Mouse (Mus musculus): ENCODE results near the gene Nf1. TPM values are rescaled to one million over a fixed set of nuclear protein-coding genes. Genes with fewer than 3 reads are reported as not detected.

Nf1 gene
- polyA plus RNA-seq, 1 experiment from 2014 or later, result 8.2 TPM

DNA sequence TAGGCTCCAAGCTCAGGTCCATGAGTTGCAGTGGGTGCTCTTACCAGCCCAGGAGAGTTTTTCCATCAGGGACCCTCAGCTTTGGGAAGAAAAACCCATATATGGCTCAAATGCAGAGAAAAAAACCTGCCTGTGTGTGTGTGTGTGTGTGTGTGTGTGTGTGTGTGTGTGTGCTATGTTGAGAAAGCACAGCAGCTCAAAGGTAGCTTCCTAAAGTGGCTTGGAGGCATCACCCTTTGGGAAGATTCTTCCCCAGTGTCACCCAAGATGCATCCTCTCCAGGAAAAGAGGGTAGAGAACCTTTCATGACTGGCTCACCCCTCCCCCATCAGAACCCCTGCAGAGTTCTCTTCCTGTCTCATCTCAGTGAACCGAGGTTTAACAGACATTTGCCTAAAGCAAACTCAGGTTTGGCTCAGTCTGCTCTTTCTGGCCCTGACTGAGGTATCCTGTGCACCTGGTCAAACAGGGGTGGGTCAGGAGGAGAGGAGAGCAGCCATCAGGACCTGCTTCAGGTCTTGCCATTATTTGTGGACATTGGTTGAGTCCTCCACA, 272.6 kb downstream of the Nf1 start:
- Histone ChIP-seq H3K27me3 (ENCODE audit: insufficient read depth, low read length) (no peaks in the 10 kb centered on the region), H3K9me3 (replicated peaks; ENCODE audit: low read length) (no peaks in the 10 kb centered on the region), H3K4me2 (ENCODE audit: low read length) (no peak overlapping the region), H3K9ac (ENCODE audit: low read depth, low read length) (no peak overlapping the region), H3K4me1 (replicated peaks; ENCODE audit: insufficient read depth, low read length) (no peaks in the 10 kb centered on the region), H3K36me3 (ENCODE audit: insufficient read depth, low read length) (no peaks in the 10 kb centered on the region), H3K27ac (no peak overlapping the region), H3K4me3 (replicated peaks; ENCODE audit: low read depth, low read length) (no peak overlapping the region)
- DNase-seq (ENCODE audit: low spot score) (no peak), ATAC-seq (replicated peaks; ENCODE audit: low FRiP score, low read depth) (no peak)
- TF ChIP-seq CTCF (IDR thresholded peaks at IDR 0.05; ENCODE audit: low read depth), result no peak
- WGBS, result 6% methylated on average over 1 of the region's 1 CpGs

DNA sequence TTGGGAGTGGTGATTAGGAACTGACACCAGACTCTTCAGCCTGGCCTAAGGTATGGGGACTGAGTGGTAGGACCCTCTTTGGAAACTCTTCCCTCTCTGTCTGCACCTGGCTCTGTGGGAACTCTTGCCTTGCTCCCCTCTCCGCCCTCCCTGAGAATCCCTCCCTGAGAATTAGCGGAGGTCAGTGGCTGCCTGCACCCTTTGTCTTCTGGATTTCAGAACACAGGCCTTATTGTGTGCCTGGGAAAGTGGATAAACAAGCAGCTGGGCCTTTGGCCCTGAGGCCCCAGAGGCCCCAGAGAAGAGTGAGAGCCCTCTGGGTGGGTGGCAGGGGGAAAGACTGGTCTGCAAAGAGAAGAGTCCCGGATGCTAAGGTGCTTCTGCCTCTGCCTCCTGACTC, 273.6 kb downstream of the Nf1 start:
- H3K27ac ChIP-seq, result no peak overlapping the region
- no peak overlapping the region for H3K9ac ChIP-seq (ENCODE audit: low read depth, low read length)
- no peaks in the 10 kb centered on the region for H3K36me3 ChIP-seq (ENCODE audit: insufficient read depth, low read length)
- ATAC-seq (replicated peaks; ENCODE audit: low FRiP score, low read depth), result no peak
- H3K4me3 ChIP-seq (replicated peaks; ENCODE audit: low read depth, low read length), result no peak overlapping the region
- TF ChIP-seq CTCF (IDR thresholded peaks at IDR 0.05; ENCODE audit: low read depth), result no peak
- H3K4me1 ChIP-seq (replicated peaks; ENCODE audit: insufficient read depth, low read length), result no peaks in the 10 kb centered on the region
- no peaks in the 10 kb centered on the region for H3K9me3 ChIP-seq (replicated peaks; ENCODE audit: low read length)
- WGBS, result 59% methylated on average over 3 of the region's 3 CpGs
- DNase-seq (ENCODE audit: low spot score), result no peak
- no peak overlapping the region for H3K4me2 ChIP-seq (ENCODE audit: low read length)
- H3K27me3 ChIP-seq (ENCODE audit: insufficient read depth, low read length), result no peaks in the 10 kb centered on the region

DNA sequence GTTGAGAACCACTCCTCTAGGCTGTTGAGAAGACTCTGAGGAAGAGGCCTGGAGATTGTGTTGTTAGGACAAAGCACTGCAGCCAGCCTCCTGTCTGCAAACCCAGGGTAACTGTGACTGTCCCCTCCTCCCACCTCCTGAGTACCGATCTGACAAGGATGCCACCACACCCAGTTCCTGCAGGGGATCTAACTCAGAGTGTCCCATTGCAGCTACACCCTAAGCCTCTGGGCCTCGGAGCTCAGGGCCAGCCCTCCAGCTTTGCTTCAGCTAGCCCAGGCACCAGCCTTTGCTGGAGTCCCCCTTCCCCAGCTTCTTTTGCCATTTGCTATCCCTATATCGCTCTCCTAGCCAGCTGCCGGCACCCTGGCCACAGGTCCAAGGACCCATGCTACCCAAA, 274.2 kb downstream of the Nf1 start:
- Histone ChIP-seq H3K4me1 (replicated peaks; ENCODE audit: insufficient read depth, low read length) (no peaks in the 10 kb centered on the region), H3K9ac (ENCODE audit: low read depth, low read length) (no peak overlapping the region), H3K27me3 (ENCODE audit: insufficient read depth, low read length) (no peaks in the 10 kb centered on the region), H3K4me2 (ENCODE audit: low read length) (no peak overlapping the region), H3K36me3 (ENCODE audit: insufficient read depth, low read length) (no peaks in the 10 kb centered on the region), H3K9me3 (replicated peaks; ENCODE audit: low read length) (no peaks in the 10 kb centered on the region), H3K4me3 (replicated peaks; ENCODE audit: low read depth, low read length) (no peak overlapping the region), H3K27ac (no peak overlapping the region)
- ATAC-seq (replicated peaks; ENCODE audit: low FRiP score, low read depth) (no peak), DNase-seq (ENCODE audit: low spot score) (no peak)
- no peak for TF ChIP-seq CTCF (IDR thresholded peaks at IDR 0.05; ENCODE audit: low read depth)
- 60% methylated on average over 4 of the region's 4 CpGs for WGBS

DNA sequence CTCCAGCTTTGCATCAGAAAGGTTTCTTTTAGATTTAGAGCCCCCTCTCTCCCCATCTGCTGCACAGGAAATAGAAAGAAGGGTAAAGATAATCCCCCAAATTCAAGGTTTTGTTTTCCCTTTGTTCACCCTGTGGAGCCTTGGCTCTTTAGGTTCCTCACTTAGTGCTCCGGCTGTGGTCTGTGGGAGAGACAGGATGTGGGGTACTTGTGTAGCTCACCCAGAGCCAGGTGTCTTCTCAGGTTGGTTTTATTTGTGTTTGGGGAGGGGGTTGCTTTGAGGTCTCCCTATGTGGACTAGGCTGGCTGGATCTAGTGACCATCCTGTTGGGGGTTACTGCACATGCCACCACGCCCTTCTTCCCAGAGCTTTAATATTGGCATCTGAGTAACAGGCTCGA, 275.4 kb downstream of the Nf1 start:
- H3K27ac ChIP-seq, result no peak overlapping the region
- ATAC-seq (replicated peaks; ENCODE audit: low FRiP score, low read depth), result no peak
- DNase-seq (ENCODE audit: low spot score), result no peak
- no peak for TF ChIP-seq CTCF (IDR thresholded peaks at IDR 0.05; ENCODE audit: low read depth)
- no peaks in the 10 kb centered on the region for H3K36me3 ChIP-seq (ENCODE audit: insufficient read depth, low read length)
- no peaks in the 10 kb centered on the region for H3K9me3 ChIP-seq (replicated peaks; ENCODE audit: low read length)
- H3K4me2 ChIP-seq (ENCODE audit: low read length), result no peak overlapping the region
- no peaks in the 10 kb centered on the region for H3K4me1 ChIP-seq (replicated peaks; ENCODE audit: insufficient read depth, low read length)
- no peaks in the 10 kb centered on the region for H3K27me3 ChIP-seq (ENCODE audit: insufficient read depth, low read length)
- WGBS, result 72% methylated on average over 3 of the region's 3 CpGs
- no peak overlapping the region for H3K4me3 ChIP-seq (replicated peaks; ENCODE audit: low read depth, low read length)
- H3K9ac ChIP-seq (ENCODE audit: low read depth, low read length), result no peak overlapping the region

DNA sequence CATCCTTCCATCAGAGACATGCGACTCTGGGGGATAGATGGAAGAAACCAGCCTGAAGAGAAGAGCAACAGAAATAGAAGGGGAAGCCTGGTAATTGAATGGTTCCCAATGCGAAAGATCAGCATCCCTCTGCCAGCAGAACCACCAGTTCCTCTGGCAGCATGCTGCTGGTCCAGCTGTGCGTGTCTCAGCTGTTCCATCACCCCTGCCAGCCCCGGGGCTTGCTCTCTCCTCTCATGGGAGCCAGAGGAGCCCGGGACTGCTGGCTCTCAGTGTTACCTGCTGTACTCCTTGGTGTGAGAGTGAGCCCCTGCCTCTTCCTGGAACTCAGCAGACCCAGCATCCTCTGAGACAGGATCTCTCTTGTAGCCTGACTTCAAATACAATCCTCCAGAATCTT, 276.4 kb downstream of the Nf1 start:
- Histone ChIP-seq H3K27me3 (ENCODE audit: insufficient read depth, low read length) (no peaks in the 10 kb centered on the region), H3K4me2 (ENCODE audit: low read length) (no peak overlapping the region), H3K4me3 (replicated peaks; ENCODE audit: low read depth, low read length) (no peak overlapping the region), H3K9me3 (replicated peaks; ENCODE audit: low read length) (no peaks in the 10 kb centered on the region), H3K27ac (no peak overlapping the region), H3K9ac (ENCODE audit: low read depth, low read length) (no peak overlapping the region), H3K4me1 (replicated peaks; ENCODE audit: insufficient read depth, low read length) (no peaks in the 10 kb centered on the region), H3K36me3 (ENCODE audit: insufficient read depth, low read length) (no peaks in the 10 kb centered on the region)
- DNase-seq (ENCODE audit: low spot score) (no peak), ATAC-seq (replicated peaks; ENCODE audit: low FRiP score, low read depth) (no peak)
- 67% methylated on average over 5 of the region's 5 CpGs for WGBS
- no peak for TF ChIP-seq CTCF (IDR thresholded peaks at IDR 0.05; ENCODE audit: low read depth)

DNA sequence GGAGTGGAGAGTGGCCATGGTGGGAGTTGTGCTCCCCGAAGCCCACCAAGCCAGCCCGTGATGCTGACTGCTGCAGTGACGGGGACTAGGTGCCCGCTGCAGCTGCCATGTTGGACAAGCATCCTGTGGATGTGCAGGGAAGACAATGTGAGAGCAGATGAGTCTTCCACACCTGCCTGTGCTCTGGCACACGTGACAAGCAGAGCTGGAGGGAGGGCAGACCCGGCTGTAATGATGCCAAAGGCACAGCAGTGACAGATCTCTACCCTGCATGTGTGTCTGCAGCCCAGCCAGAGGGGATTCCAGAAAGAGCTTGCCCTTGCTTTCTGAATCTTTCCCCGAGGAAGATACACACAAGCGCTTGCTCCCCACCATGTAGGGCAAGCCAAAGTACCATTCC, 278.5 kb downstream of the Nf1 start:
- WGBS, result 91% methylated on average over 8 of the region's 8 CpGs
- H3K4me2 ChIP-seq (ENCODE audit: low read length), result no peak overlapping the region
- no peaks in the 10 kb centered on the region for H3K36me3 ChIP-seq (ENCODE audit: insufficient read depth, low read length)
- no peak overlapping the region for H3K4me3 ChIP-seq (replicated peaks; ENCODE audit: low read depth, low read length)
- H3K9ac ChIP-seq (ENCODE audit: low read depth, low read length), result no peak overlapping the region
- ATAC-seq (replicated peaks; ENCODE audit: low FRiP score, low read depth), result no peak
- no peaks in the 10 kb centered on the region for H3K27me3 ChIP-seq (ENCODE audit: insufficient read depth, low read length)
- no peak for TF ChIP-seq CTCF (IDR thresholded peaks at IDR 0.05; ENCODE audit: low read depth)
- H3K9me3 ChIP-seq (replicated peaks; ENCODE audit: low read length), result no peaks in the 10 kb centered on the region
- H3K4me1 ChIP-seq (replicated peaks; ENCODE audit: insufficient read depth, low read length), result no peaks in the 10 kb centered on the region
- DNase-seq (ENCODE audit: low spot score), result no peak
- no peak overlapping the region for H3K27ac ChIP-seq

DNA sequence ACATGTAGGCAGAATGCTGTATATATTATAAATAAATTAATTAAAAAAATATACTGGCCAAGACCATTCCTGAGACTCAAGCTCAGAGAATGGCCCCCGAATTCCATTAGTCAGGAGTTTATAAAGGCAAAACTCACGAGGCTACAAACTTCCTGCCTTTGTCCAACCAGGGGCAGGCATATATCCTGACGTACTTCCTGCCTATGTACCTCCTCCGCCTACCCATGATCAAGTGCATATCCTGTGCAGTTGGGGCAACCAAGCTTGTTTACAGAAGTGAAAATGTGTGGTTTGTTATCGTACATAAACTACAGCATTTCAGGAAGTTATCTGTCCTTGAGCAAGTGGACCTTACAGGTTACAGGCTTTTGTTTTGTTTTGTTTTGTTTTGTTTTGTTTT, 283.5 kb downstream of the Nf1 start:
- WGBS, result 70% methylated on average over 5 of the region's 5 CpGs
- no peaks in the 10 kb centered on the region for H3K9me3 ChIP-seq (replicated peaks; ENCODE audit: low read length)
- H3K9ac ChIP-seq (ENCODE audit: low read depth, low read length), result no peak overlapping the region
- ATAC-seq (replicated peaks; ENCODE audit: low FRiP score, low read depth), result no peak
- no peaks in the 10 kb centered on the region for H3K4me1 ChIP-seq (replicated peaks; ENCODE audit: insufficient read depth, low read length)
- TF ChIP-seq CTCF (IDR thresholded peaks at IDR 0.05; ENCODE audit: low read depth), result no peak
- H3K27ac ChIP-seq, result no peak overlapping the region
- H3K27me3 ChIP-seq (ENCODE audit: insufficient read depth, low read length), result no peaks in the 10 kb centered on the region
- H3K4me2 ChIP-seq (ENCODE audit: low read length), result no peak overlapping the region
- H3K36me3 ChIP-seq (ENCODE audit: insufficient read depth, low read length), result no peaks in the 10 kb centered on the region
- H3K4me3 ChIP-seq (replicated peaks; ENCODE audit: low read depth, low read length), result no peak overlapping the region
- no peak for DNase-seq (ENCODE audit: low spot score)

Measured in kidney, postnatal 0 days (tissue).